Mouse (Mus musculus) telencephalon, adult 2 months (tissue): ENCODE data around the gene Tsnax.

Experiments
- DNase-seq: peaks from one replicate; pipeline ENCODE4 v3.0.0-alpha.2; 2011; ENCODE audit warnings: low read depth, low spot score

The Tsnax gene

GRCm38 (mm10) chr8:125080388-125081344, 67.9 kb downstream of the Tsnax start:
- DNase-seq, result no peak

GRCm38 (mm10) chr8:125083746-125084145, 70.9 kb downstream of the Tsnax start:
- DNase-seq, result no peak
